Mouse (Mus musculus) CH12F3 (cell line): Measurements from ENCODE around the gene Det1.

ENCODE experiments used
- in situ Hi-C: fragments of 300-500 bp; cut with MboI; formaldehyde crosslinking; loops from 2 replicates; pipeline ENCODE4 v1.14.3; 2020; ENCODE audit warnings: low sequenced_read_pairs

Gene Det1

GRCm38 (mm10) chr7:78791359-78792222, 55.5 kb downstream of the Det1 start:
- in situ Hi-C loops, result loop anchor here (5.0 to 25.0 kb wide), 2 partner anchors 101 to 571 kb away; no protein-coding TSS in a partner anchor

- in situ Hi-C loops, result loop anchor here (25.0 kb wide), 1 partner anchor 574 kb away; no protein-coding TSS in a partner anchor
Observed at GRCm38 (mm10) chr7:78787793-78788380, 59.2 kb downstream of the Det1 start.

GRCm38 (mm10) chr7:78785906-78786305, 61.2 kb downstream of the Det1 start:
- in situ Hi-C loops, result loop anchor here (25.0 kb wide), 1 partner anchor 576 kb away; no protein-coding TSS in a partner anchor

DNA sequence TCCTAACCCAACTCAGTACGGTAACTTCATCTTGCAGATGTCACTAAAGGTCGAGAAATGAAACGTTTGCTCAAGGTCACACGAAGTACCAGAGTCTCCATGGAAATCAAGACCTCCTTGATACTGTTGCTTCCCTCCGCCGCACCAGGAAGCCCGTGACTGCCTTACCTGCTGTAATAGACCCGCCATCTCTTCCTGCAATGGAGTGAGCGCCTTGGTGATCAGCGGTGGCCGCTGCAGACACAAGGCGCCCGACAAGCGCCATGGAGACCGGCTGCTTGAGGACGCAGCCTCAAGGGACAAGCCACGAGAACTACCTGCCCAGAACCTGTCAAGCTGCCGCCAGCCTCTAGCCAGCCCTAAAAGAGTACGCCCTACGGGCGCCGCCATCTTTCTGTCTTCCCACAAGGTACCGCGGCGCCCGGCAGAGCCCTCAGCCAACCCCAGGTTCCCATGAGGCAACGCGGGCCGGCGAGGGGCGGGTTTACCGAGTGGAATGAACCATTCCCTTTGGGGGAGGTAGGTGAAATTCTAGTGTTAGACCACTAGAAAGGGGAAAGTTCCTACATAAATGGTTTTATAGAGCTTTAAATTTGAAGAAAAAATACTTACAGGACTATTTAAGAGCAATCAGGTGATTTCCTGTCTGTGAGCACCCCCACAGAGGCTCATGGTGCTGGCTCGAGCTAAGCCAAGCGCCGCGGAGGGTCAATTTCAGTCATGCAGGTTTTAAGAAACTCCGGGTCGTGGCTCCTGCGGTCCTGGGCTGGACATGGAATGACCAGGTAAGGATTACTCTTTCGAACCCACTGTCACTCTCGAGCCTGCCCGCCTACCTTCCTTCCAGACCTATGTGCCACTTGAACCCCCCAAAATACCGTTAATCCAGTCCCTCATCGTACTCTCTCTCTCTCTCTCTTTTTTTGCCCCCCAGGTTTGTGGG, 64.2 kb downstream of the Det1 start, which contains the start of the genes Mrps11 and Mrpl46:
Gene Mrps11 (plus strand): TSS at position 481 of the 943 bp plus-strand sequence.
Gene Mrpl46 (minus strand): TSS at position 893 of the 943 bp plus-strand sequence.
- in situ Hi-C loops, result loop anchor here (25.0 kb wide), 1 partner anchor 579 kb away; no protein-coding TSS in a partner anchor

DNA sequence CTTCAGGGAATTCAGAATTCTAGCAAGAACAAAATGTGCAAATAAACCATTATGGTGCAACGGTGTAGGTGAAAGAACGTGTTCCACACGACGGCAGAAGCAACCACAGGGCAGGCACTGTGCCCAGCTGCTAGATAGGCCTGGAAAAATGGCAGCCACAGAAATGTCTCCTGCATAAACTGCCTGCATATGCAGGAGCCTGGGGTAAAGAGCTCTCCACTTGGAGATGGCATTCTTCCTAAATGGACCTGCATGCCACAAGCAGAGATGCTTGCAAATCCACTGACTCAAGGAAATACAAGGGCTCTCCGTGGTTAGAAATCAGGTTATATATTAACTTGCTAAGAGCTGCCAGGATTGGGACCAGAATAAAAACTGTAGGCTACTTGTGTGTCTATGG, 68.3 kb downstream of the Det1 start:
- in situ Hi-C loops, result loop anchor here (25.0 kb wide), 1 partner anchor 584 kb away; no protein-coding TSS in a partner anchor
